Mouse (Mus musculus): ENCODE data around the gene Prrc2a. TPM values are rescaled to one million over a fixed set of nuclear protein-coding genes. Genes with fewer than 3 reads are reported as not detected.

Prrc2a gene
- polyA plus RNA-seq (2012; ENCODE audit: low replicate concordance), result 1,121 and 1,280 TPM in 2 replicates

DNA sequence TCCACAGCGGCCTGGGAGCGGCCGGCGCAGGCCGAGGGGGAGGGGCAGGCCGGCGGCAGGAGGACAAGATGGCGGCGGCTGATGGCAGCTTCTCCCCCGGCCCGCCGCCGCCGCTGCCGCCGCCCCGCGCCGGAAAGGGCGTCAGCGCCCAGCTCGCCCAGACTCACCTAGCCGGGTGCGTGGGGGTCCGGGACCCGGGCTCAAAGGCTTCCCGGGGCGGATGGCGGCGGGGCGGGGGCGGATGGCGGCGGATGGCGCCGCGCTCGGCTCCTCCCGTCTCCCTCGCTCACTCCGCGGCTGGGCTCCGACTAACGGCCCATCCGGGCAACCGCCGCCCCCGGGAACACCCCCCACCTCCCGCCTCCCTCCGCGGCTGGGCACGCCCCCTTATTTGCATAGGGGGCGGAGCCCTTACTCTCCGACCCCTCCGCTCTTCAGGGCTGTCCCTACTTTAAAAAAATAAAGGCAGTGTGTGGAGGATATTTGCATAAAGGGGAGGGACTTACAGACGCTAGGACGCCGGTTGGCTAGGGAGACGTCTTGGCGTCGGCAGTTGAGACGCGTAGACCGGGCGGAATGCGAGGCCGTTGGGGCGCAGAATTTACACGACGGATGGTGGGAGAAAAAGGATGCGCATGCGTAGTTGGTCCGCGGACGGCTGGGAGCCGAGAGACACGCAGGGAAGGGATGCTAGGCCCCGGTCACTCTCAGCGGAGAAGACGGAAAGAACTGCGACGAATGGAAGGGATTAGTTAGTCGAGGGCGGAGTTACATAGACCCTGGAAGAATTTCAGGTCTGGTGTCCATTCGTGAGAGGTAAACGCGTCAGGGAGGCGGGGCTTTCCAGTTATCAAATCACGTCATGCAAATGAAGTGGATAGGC, at the start of gene Prrc2a:
Gene Prrc2a, minus strand, starts transcription at position 330 of the 883 bp plus-strand sequence.

DNA sequence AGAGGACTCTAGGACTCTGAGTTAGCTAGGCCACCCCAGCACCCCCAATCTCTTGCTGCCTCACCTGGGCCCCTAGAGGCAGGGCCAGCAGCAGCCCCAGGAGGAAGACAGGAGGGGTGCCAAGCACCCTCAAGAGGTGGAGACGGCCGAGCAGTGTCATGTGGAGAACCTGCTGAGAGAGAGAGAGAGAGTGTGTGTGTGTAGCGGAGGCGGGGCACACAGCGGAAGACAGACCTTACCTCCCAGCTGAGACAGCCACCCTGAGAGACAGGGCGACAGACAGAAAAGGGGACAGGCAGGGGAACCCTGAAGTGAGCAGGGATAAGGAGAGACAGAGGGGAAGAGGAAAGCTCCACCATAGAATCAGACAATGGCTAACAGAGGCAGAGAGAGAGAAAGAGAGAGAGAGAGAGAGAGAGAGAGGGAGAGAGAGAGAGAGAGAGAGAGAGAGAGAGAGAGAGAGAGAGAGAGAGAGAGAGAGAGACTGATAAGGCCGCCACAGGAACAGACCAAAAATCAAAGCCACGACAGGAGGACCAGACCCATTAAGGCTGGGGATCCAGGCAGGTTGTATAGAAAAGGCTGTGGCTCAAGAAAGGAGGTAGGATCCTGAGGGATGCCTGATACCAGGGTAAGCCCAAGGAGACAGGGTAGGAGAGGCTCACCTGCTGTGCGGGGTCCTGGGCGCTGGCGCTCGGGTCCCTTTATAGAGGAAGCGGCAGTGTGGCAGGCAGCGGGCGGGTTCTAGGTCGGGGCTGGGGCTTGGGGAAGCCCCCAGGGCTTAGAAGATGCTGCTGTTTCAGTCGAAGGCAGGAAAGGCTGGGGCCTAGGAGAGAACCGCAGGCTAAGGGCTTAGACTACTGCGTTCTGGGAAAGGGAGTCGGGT, 40.0 kb upstream of the Prrc2a start, which contains the start of gene Lta:
Gene Lta, minus strand, starts transcription at position 858 of the 886 bp plus-strand sequence.

DNA sequence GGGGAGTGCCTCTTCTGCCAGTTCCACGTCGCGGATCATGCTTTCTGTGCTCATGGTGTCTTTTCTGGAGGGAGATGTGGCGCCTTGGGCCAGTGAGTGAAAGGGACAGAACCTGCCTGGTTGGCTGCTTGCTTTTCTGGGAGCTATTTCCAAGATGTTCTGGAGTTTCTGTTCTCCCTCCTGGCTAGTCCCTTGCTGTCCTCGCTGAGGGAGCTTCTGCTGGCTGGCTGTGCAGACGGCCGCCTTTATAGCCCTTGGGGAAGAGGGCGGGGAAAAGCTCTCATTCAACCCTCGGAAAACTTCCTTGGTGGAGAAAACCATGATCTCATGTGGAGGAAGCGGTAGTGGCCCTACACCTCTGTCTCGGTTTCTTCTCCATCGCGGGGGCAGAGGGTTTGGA, 37.1 kb upstream of the Prrc2a start, which contains the start of gene Tnf:
Gene Tnf, minus strand, starts transcription at position 221 of the 400 bp plus-strand sequence.

DNA sequence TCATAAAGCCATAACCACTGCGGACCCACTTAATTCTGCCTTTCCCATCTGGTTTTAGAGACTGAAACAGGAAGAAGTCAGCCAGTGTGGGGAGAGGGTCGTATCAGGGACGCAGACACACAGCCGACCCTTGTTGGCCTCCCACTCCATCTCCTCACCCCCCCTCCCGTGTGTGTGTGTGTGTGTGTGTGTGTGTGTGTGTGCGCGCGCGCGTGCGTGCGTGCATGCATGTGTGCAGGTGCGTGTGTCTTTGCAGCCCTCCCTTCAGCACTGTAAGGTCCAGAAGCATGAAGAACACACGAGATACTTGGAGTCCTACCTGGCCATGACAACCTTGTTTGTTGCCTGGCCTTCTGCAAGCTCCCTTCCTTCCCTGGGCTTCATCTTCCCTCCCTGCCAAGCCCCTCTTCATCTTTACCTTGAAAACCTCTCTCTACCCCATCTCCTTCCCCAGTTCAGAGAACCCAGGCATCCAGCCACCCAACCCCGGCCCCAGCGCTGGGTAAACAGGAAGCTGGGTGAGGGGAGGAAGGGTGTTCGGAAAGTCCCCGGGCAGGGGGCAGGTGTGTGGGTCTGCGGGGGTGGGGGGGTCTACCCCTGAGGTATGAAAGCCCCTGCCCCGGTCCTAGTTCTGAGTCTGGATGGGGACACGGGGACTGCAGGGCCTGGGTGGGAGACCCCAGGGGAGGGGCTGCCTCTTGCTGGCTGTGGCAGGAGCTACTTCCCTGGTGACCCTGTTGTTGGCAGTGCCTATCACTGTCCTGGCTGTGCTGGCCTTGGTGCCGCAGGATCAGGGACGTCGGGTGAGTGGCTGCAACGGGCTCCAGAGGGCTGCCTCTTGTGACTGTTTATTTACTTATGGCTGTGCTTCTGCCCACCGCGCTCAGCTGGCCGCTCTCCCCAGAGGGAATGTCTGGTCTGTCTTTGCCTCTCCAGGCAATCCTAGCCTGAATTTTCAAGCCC, 29.5 kb upstream of the Prrc2a start, which contains the start of gene Ltb:
Gene Ltb, plus strand, starts transcription at position 559 of the 963 bp plus-strand sequence.

DNA sequence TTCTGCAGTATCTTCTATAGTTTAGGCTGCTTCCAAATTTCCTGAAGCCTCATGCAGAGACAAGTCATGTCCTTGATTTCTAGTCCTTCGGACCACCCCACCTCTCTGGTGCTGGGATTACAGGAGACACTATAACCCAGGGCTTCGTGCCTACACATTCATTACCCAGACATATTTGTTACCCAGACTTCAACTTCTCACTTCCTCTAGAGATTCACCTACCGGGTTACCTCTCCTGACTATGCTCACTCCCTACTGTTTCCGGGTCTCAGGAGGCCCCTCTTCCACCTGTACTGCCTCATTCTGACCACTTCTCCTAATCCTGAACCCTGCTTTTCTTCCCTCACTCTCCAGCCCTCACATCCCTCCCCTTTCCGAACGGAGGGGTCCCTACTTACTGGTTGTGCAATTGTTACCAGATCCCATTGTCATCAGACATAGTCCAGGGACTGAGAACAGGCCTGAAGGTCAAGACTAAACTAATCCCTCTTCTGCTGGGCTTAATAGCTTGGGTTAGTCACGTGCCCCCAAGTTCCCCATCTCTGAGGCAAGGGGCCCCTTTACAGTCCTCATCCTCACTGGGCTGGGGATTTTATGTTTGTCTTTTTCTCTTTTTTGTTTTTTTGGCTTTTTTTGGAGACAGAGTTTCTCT, 23.4 kb upstream of the Prrc2a start, which contains the start of gene Lst1:
Gene Lst1, minus strand, starts transcription at position 481 of the 652 bp plus-strand sequence.

DNA sequence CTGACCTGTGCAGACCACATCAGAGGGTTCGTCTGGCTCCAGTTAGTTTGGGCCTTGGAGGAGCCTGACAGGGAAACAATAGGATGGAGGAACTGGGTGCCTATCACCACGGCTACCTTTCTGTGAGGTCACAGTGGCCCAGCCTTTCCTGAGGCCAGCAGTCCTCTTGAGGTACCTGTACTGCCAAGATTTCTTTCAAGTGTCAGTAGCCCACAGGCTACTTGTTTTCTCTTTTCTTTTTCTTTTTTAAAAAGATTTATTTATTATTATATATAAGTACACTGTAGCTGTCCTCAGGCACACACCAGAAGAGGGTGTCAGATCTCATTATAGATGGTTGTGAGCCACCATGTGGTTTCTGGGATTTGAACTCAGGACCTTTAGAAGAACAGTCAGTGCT, 11.3 kb upstream of the Prrc2a start, which contains the start of gene Aif1:
Gene Aif1, minus strand, starts transcription at position 101 of the 400 bp plus-strand sequence.

DNA sequence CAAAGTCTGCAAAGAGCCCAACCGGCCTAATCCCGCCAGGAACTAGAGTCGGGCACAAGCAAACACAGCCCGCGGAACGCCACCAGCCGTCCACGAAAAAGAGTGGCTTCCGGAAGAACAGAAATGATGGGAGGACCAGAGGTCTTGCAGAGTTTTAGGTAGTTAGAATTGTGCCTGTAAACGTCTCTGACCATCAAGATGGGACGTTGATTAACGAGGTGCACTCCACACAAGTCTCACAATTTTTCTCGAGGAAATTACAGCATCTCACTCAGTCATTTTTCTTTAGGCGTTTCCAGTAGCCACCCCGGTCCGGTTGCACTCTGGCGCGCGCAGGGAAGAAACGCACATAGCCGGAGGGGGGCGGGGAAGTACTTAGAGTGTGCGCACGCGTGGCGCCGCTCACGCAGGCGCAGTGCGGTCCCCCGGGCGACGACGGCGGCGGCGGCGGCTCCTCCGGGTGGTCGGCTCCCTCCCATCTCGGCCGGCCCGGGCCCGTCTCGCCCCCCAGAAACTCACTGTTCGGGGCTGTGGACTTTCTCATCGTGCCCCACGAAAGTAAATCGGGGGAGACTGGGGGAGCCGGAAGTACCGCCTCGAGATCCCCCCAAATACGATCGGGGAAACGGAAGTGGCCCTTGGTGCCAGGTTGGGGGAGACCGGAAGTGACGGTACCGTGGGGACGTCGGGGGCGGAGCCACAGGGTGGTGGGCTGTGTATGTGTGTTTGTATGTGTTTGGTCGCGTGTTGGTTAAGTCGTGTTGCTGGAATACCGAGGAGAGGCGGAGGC, 29.7 kb downstream of the Prrc2a start, which contains the start of gene Bag6:
Gene Bag6, plus strand, starts transcription at position 378 of the 790 bp plus-strand sequence.

DNA sequence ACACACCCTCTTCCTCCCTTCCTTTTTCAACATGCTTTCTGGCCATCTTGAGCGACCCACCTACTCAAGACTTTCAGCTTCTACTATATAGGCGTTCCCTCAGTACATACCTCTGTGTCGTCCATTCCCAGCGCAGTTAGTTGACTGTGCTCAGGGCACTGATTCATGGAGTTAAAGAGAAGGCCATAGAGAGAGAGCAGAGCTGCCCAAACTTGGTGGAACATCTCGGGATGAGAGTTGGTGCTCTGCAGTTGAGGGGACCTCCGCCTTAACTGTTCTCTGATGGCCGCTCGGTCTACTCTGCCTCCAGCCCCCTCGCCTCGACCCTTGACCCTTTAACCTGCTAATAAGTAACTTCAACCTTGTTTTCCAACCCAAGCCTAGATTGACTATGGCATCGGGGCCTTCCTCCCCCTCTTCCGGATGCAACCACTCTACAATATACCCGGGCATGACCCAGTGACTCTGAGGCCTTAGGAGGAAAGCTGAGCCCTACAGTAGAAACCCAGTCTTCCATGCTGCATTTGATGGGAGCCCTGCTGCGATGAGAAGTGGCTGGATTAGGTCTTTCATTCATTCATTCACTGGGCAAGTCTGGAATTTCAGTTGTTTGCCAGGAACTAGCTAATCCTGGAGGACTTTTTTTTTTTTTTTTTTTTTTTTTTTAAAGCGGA, 33.1 kb downstream of the Prrc2a start, which contains the start of gene Apom:
Gene Apom, minus strand, starts transcription at position 551 of the 674 bp plus-strand sequence.

DNA sequence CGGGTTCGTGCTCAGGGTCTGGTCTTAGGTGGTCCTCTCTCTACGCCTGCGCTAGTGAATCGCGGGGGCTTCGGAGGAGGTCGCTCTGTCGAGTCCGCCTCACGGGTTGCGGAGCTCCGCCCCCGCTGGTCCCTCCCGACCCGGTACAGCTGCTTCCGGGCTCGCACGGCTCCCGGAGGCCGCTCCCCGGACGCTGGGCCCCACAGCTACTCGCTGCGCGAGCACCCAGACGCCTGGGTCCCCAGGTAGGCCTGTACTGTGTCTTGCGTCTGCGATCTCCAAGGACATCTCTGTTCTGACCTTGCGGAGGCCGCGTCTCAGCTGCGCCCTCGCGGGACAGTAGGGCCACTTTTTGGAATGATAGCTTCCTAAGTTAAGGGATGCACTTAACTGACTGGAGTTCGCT, 38.5 kb downstream of the Prrc2a start, which contains the start of gene D17H6S53E:
Gene D17H6S53E, plus strand, starts transcription at position 168 of the 406 bp plus-strand sequence.

DNA sequence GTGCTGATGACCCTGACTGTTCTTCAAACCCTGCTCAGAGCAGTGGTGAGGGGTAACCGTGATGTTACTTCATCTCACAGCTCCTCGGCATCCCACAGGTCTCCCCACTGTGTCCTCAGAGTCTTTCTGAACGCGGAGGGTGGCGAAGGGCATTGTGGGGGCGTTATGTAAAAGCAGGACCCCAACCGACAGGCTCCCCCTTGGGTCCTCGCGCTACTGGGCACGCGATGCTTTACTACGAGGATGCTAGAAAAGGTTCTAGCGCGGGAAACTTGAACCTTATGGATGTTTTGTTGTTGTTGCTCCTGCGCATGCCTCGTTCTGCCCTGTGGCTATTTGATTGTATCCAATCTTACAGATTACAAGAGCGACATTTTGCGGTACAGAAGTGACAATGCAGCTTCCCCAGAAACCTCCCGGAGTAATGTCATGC, 42.8 kb downstream of the Prrc2a start, which contains the start of gene Csnk2b:
Gene Csnk2b, minus strand, starts transcription at position 183 of the 433 bp plus-strand sequence.

DNA sequence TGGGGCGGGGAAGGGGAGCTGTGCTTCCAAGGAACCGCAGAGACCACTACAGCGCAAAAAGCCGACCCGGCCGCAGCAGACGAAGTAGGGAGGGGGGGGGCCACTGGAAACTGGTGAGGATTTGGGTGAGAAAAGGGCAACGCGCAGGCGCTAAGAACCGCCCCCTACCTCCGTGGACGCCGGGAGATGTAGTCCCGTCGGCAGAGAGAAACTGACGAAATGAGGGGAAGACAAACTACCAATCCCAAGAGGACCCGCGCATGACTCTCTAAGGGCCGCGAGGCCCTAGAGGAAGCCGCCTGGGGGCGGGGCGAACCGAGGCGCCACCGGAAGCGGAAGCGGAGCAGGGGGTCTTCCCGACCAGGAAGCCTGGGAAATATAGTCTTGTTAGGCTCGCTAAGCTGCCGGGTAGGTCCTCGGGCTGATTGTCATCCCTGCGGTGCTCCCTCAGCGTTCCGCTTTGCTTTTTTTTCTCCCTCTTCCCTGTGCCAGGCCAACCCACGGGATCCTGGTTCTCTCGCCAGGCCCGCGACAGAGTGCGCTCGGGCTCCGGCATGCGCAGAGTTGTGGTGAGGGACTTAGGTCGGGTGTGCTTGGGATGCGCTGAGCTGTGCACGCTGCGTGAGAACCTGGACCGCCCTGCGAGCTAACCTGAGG, 43.4 kb downstream of the Prrc2a start, which contains the start of gene Gpank1:
Gene Gpank1, plus strand, starts transcription at position 313 of the 657 bp plus-strand sequence.

DNA sequence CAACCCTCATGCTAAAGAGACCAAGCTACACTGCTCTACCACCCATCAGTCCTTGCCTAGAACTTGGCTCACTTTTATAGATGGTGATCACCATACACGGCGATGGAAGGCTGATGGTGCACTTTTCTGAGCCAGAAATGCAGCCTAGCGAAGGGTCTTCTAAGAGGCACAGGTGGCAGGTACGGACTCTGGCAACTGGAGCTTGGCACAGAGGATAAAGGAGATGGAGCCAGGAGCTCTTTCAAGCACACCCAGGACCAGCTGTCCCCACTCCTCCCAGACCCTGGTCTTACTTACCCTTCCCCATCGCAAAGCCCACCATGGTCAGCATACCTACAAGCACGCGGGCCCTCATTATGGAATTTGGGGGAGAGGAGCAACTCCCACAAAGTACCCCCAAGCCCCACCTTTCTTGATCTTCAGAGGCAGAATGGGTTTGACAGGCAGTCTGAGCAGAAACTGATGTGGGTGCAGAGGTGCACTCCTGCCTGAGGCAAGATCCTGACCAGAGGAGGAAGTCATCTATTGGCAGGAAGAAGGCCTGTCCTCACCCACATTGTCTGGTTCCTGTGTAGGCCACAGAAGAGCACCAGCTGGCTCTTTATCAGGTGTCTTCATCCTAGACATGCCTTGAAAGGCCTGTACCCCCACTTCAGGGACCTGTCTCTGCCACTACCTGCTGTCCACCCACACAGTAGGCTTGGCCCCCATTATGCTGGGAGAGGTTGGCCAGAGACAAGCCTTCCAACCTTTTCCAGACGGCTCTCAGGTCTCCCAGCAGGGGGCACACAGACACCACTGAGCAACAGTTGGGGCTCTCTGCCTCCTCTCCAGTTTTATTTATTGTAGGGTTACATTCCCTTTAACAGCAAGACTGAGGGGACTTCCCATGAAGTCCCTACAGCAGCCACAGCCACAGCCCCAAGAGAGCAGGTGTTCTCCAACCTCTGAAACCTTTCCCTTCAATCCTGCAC, 49.4 kb downstream of the Prrc2a start, which contains the start of gene Ly6g5b:
Gene Ly6g5b, minus strand, starts transcription at position 383 of the 974 bp plus-strand sequence.

DNA sequence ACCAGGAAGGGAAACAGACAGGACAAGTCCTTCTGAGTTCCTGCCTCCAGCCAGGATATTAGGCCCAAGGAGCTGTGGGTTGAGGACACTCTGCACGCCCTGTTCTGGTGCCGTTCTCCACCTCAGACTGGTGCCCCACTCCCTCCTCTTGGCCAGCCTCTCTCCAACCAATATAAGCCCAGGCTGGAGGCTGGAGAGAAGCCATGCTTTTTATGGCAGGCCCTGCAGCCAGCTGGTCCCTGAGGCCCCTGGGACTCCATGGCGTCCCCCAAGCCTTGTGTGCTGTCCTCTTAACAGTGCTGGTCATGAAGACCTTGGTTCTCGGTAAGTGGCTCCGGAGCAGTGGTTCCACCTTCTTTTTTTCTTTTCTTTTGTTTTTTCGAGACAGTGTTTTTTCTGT, 56.6 kb downstream of the Prrc2a start, which contains the start of gene Ly6g5c:
Gene Ly6g5c, plus strand, starts transcription at position 183 of the 400 bp plus-strand sequence.

All from hematopoietic multipotent progenitor cell, adult 10-12 weeks (in vitro differentiated cells).